Mouse (Mus musculus): Measurements from ENCODE around the gene Rnf214. TPM values are rescaled to one million over a fixed set of nuclear protein-coding genes. Genes with fewer than 3 reads are reported as not detected.

Gene Rnf214
- polyA plus RNA-seq (2017; shearing (Covaris generic)): 10 to 100 TPM; 22.5 to 42.6 (median 30.6) TPM

DNA sequence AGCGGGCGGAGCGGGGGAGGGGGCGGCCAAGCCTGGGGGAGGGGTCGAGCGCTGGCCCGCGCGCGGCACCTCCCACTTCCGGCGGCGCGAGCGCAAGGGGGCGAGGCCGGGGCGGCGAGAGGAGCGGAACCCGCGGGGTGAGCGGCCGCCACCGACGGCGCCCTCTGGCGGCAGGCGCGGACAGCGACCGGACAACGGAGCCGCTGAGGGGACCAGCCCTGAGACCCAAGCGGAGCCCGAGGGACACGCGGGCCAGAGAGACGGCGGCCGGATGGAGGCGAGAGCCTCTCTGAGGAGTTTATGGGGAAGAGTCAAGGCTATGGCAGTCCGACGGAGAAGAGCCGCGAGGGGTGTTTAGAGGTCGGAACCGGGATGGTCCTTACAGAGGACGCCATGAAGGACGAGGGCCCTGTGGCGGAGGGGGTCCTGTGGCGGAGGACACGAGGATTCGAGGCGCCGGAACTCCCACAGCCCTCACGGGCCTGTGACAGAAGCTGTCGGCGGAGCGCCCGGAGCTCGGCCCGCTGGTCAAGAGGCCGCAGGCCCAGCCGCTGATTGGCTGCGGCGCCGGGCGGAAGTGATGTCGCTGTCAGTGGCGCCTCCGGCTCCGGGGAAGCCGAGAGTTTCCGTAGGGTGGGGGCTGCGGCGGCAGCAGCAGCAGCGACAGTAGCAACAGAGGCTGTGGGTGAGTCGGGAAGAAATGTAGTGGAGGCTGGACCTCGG is at the start of gene Rnf214, which contains the start of gene Pcsk7:
Rnf214 (minus strand) TSS at position 557 of the 723 bp plus-strand sequence.
Pcsk7 (plus strand) TSS at position 143 of the 723 bp plus-strand sequence.
- peak; percentile 78 for ATAC-seq

DNA sequence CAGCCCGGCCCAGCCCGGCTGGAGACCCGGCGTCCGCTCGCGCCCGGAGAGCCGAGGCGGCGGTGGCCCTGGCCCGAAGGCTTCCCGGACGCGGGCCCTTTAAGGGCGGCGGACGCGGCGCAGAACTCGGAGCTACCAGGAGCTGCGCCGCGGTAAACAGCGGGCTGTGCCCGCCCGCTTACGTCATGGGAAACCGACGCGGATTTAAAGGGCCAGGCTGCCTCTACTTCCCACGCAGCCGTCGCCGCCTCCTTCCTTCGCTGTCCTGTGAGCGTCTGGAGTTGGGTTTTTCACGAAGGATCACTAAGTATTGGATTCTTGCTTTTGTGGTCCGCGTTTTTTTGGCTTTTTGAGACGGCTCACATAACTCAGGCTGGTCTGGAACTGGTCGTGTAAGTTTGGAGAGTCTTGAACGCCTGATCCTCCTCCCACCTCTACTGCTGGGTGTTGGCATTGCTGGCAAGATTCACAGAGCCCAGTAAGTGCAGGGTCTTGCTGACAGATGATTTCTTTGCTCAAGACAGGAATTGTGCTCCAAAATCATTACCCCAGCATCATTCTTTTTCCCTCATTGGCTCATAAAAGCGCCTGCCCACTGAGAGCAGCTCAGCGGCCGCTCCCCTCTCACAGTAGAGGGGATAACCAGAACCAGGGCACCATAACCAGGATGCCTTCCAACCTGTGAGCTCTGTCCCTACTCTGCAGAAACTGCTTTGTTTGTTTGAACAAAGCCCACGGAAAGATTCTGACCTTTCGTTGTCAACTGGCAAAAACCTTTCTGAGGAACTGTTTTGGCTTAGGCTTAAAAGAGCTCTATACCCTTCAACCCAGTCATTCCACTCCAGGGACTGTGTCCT is 48.6 kb upstream of the Rnf214 start, which contains the start of gene Sidt2:
Sidt2 (minus strand) TSS at position 152 of the 857 bp plus-strand sequence.
- ATAC-seq: peak; percentile 90

DNA sequence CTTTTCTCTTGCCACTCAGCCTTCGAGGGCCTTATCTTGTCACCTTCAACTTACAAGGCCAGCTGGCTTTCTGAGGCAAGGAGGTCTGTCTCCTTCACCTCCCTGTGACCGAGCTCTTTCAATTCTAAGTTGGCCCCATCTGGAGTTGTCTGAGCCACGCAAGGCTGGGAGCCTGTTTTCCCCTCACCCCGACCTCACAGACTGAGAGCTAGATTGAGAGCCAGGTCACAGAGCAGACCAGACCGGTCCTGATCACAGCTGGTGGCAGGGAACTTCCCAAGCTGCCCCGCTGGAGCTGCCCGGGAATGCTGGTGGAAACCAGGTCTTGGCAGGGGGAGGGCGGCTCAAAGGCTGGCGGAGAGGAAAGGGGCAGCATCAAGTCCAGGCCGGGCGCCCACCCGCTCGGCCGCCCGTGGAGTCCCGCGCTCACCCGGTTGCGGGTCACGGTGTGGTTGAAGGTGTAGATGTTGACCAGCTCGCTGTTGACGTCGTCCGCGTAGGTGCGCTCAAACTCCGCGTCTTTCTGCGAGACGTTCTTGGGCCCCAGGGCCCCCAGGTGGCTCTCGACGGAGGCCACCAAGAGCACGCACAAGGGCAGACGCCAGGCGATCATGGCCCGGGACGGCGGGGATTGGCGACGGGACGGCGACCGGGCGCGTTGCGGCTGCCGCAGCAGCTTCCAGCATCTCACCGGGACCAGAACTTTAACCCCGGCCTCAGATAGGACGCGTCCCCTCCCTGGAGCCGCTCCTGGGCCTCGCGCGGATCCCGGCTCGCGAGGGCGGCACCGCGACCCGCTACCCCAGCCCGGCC is 47.8 kb upstream of the Rnf214 start:
- ATAC-seq: peak; percentile 22

DNA sequence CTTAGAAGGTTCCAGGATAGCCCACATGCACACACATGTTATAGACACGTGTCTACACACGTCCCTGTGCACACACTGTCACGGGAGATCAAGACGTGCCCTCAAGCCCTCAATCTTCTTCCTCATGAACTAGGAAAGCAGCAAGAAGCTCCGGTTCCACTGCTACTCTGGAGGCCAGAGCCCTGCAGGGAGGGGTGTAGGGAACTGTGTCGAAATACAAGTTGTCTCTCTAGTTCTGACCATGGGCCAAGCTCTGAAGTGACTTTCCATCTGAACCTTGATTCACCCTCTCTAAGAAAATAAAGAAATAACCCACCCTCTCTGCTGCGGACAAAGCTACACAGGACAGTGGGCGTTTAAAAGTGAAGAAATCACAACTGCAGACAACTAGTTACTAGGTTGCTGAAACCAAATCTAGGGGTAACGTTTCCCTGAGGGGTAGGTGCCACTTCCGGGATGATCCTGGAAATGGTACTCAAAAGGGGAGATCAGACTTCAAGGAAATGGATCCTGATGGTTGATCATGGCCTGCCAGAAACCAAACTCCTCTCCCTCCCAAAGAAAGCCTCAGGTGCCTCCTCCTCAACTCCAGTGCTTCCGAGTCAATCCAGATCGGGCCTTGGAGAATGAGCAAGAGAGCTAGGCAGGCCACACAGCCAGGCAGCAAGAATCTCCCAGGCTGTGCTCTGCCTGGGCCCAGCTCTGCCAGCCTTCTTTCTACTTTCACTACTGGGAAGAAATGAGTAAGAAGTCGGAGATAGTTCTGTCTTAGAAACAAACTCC is 47.0 kb upstream of the Rnf214 start:
- peak; percentile 22 for ATAC-seq

DNA sequence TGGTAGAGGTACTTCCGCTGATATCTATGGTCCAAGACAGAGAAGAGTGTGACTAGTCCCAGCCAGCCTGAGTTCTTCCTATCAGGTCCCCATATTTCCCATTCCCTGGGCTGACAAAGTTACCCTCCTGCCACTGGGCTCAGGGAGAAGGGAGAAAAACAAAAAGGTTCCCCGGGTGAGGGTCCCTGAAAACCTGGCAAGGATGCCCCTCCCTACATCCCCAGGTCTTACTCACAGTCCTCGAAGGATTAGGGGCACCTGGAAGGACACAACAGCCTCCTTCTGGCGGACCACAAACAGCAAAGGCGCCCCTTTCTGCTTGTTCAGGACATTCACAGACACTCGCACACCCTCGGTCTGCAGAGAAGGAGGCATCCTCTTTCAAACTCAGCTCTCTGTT is 46.2 kb upstream of the Rnf214 start:
- no peak for ATAC-seq

DNA sequence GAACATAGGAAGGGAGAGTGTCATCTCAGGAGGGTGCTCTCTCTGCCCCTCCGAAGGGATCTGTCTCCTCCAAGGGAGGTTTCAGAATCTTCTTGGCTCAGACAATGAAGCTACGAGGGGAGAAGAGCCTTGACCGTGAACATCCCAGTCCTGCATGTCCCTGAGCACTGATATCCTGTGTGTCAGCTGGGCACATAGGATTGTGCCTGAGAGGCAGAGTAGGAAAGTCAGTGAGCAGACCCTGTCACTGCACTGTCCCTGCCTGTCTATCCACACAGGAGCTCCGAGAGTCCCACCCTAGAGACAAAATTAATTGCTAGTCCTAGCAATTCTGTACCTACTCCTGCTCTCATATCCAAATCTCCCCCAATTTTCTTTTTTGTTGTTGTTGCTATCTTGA is 45.3 kb upstream of the Rnf214 start:
- ATAC-seq: no peak

DNA sequence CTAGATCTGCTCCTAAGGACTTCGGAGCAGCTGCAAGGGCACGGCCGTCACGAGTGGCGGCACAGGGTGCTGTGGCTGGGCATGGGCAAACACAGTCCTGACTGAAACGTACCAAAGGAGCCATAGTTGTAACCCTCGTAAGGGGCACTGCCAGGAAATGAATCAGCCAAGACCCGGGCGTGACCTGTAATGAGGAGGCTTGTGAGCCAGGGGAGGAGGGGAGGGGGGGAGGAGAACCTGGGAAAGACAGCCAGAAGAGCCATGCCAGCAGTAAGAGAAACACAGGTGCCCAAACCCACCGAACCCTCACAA is 40.1 kb upstream of the Rnf214 start:
- ATAC-seq: no peak

DNA sequence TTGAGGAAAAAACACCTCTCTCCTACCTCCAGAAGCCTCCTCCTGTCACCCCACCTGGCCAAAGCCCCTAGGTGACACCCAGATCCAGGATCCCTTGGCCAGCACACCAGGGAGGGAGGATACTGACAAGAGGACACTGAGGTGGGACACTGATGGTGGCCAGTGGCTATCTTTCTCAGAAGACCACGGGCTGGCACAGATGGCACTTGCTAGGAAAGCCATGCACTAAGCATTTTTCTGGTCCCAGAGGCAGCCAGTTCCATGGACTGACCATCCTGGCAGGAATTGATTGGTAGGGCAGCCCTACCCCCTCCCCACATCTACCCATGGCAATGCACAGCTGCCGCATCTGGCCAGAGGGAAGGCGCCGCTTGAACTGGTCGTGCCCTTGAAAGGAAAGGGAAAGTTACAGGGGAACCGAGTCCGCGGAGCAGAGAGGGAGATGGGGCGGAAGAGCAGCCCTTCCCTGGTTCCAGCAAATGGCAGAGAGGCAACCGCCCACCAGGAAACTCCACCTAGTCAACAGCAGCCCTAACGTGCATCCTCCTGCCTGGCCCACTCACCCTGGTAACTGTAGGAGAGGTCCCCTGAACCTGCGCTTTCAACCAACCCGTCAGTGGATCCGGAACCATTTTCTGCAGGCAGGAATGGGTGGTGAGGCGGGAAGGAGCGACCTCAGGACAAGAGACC is 39.6 kb upstream of the Rnf214 start:
- no peak for ATAC-seq

DNA sequence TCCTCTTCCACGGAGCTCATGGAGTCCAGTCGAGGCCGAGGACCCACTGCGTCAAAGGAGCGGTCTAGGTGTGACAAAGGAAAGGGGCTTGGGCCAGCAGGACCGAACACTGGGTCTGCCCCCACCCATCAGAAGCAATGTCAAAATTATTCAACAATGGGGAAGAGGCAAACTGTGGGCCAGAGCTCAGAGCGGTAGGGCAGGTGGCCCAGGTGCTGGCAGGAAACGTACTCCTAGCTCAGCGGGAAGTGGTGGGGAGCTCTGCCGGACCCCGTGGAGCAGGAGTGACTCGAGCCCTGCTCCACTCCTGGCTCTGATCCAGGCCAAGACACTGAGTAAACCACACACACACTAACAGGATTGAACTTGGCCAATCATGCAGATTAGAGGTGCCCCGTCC is 39.0 kb upstream of the Rnf214 start:
- ATAC-seq: peak; percentile 25

DNA sequence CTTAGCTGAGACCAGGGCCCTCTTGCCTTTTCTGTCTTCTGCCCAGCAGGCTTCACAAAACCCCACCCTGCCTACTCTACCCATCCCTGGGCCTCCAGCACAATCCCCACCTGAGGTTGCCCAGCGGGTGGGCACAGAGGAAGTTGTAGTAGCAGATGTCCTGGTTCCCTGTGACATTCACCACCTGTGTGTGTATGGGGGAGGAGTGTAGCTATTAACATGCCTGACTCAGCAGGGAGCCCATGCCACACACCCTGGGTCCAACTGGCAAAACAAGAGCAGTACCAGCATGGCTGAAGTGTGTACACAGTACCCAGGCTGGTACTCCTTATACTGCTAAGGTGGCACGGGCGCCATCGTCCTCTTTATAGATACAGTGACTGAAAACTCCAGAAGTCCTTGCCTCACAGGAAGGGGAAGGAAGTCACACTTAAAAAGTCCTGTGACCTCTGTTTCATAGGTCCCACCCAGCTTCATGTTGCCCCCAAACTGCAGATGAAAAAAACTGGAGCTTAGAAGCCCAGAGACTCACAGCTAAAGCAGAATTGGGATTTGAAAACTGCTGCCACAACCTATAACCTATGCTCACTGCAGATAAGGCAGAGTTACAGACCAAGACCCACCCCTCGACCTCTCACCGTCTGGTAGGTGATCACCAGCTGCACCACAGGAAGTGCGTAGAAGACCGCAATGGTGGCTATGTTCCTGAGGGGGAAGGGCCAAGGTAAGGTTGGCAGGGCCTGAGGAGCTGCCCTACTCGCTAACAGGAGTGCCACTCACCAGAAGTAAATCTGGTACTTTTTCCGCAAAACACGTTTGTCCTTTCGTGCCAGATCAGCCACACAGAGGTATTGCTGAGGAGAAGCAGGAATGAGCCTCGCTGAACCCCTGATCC is 38.0 kb upstream of the Rnf214 start:
- ATAC-seq: peak; percentile 95

DNA sequence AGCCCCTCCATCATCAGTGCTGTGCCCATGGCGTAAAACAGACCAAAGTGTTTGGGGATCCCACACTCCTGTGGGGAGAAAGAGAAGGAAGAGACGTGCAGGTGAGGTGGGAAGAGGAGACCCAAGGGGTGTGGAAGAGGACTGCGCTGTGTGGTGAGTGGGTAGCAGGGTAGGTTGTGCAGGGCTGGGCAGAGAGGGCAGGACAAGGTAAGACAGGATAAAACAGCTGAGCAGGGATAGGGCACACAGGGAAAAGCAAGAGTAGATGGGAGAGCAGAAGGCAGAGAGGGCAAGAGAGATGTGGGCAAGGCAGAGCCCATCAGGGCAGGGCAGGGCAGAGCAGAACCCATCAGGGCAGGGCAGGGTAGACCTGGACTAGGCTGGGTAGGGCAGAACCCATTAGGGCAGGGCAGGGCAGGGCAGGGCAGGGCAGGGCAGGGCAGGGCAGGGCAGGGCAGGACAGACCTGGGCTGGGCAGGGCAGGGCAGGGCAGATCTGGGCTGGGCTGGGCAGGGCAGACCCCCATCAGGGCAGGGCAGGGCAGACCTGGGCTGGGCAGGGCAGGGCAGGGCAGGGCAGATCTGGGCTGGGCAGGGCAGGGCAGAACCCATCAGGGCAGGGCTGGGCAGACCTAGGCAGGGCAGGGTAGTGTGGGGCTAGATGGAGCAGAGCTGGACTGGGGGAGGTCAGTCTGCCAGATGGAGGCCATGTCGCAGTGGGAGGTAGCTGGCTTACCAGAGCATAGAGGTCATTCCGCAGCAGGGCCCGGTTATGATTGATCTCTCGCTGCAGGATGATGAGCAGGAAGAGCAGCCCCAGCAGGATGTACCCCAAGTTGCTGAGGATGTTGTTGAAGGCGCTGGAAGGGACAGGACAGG is 37.2 kb upstream of the Rnf214 start:
- no peak for ATAC-seq

DNA sequence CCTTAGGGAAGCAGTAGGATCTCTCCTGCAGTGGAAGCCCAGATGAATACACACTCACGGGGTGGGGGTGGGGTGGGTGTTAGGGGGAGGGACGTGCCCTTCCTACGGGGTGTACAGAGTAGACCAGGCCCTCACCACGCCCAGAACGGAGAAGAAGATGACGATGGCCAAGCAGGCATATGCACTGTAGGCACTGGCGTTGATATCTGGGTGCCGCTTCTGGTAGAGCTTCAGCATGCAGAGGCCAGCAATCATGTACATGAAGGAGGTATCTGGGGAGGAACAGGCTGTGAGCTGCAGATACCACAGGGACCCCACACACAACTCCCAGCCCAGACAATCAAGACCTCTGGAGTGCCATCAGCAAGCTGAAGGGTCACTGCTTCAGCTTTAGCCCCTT is 36.2 kb upstream of the Rnf214 start:
- ATAC-seq: no peak

DNA sequence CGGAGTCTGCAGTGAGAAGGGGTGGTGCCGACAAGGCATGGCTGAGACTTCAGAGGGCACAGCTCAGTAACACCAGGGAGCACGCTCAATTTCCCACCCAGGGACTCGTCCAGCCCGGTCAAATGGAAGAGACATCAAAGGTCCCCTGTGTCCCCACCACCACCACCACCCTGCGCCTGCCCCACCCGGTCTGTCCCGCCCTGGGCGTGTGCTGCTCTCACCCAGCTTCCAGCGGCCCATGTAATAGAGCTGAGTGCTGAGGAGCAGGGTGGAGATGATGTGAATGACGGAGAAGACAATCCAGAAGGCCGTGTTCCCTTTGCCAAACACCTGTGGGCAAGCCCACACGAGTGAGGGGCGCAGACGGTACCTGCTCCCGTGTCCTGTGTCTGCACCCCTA is 35.8 kb upstream of the Rnf214 start:
- ATAC-seq: no peak

DNA sequence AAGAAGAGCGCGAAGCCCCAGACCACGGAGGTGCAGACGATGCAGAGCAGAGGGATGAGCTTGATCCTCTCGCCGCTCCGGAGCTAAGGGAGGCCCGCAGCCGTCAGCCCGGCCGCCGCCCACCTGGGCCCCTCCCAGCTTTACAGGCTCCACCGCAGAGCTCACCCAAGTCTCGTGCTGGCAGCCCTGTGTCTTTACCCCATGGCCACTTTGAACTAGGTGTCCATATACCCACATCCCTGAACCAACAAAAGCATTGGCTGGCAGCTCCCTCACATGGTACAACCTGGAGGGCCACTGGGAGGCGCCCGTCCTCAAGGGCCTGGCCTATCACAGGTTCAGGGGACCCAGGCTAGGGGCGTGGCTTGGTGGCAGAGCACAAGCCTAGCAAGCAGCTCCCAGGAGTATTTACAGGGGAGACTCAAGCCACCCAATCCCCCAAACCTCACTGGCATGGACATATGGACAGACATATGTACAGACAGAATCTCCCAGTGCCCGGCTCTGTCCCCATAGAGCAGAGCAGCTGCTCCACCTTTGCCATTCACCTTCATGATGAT is 34.7 kb upstream of the Rnf214 start:
- ATAC-seq: no peak

DNA sequence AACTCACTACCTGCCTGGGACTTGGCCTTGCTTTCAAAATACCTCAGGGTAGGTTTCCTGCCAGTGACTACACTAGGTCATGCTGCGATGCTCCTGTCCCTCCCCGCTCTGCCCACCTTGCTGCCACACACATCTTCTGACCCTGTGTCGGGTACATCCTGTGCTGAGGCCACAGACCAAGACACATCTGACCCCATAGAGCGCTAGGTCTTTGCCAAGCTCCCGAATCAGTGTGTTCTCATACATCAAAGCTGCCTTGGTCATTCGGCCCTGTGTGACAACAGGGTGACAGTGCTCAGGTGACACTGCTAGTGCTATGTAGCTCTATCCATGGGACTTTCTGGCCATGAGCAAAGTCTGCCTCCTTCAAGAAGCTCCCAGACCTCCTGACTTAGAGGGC is 33.1 kb upstream of the Rnf214 start:
- ATAC-seq: no peak

DNA sequence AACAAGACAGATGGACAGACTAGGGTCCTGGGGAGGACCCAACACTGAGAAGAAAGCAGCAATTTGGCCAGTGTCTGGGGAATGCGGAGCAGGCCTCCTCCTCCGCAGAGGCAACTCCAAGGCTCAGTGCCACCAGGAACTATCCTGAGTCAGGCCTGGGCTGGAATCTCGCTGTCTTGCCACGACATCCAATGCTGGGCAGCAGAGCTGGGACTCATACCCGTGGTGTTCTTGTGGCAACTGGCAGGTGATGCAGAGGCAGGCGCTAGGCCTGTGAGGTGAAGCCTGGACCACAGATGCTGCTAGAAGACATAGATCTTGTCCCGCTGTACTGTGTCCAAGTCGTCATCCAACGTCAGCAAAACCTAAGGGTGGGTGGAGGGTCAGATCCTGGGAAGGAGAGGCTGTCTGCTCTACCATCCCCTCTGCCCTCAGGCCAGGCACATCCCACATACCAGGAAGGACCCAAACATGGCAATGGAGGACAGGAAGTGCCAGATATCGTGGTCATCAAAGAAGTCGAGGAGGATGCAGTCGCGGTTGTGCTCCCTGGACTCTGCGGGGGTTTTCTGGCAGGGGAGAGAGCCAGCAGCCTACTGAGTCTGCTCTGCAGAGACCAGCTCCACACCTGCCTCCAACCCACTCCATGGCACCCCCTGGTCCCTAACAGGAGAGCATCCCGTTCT is 32.4 kb upstream of the Rnf214 start:
- ATAC-seq: no peak

DNA sequence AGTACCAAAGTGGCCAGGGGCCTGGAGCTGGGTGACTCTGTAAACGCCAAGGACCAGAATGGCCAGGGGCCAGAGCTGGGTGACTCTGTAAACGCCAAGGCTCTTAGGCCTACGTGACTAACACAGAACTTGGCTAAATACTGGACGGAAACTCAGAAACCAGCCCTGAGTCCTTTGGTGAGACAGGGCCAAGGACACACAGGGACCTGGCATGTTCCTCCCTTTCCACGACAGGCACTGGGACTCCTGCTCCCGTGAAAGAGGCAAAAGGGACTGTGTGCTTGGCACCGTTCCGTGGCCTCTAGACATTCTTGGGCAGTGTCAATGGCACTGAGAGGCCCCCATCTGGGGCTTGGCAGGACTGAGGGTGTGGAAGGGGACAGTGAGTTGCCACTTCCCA is 31.4 kb upstream of the Rnf214 start:
- no peak for ATAC-seq

DNA sequence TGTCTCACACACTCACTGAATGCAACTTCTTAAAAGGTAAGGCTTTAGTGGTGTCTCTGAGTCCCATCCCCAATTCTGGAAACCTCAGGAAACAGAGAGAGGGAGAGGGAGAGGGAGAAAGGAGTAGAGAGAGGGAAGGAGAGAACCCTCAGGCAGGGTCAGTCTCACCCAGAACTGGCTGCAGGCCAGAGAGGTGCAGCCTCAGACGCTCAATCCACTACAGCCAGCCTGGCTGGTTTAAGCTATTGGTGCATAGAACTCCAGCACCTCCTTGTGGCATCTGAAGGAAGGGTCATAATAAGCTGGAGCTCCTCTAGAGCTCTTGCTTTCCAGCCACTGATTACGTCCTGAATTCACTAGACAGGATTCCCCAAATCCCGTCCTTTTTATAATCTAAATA is 30.2 kb upstream of the Rnf214 start:
- ATAC-seq: peak; percentile 74

Measured in inflammation-experienced regulatory T-cells, adult 6 months (primary cell).